Comparison of ENCODE assay signal across 7 mouse cellular contexts in genomic region chr5:139907714-139908242, GRCm38 (mm10). TPM values are rescaled to one million over a fixed set of nuclear protein-coding genes. Genes with fewer than 3 reads are reported as not detected.
A peak's percentile ranks its signal among the peaks of the same experiment; 100 is the strongest.
DNase-seq lines count a peak whose midpoint lies in the region; ATAC-seq and TF ChIP-seq lines count a peak whose summit lies in the region.

Gene Elfn1, plus strand, starts transcription at chr5:139907943.

- 2% methylated on average over 33 of the region's 33 CpGs for WGBS in thymus, adult 2 months
- WGBS in embryonic facial prominence, embryonic 14.5 days, result 0% methylated on average over 29 of the region's 33 CpGs
- under 1% methylated on average over 33 of the region's 33 CpGs for WGBS in intestine, embryonic 16.5 days
- WGBS in liver, postnatal 0 days (ENCODE audit: insufficient replicate concordance), result 2% methylated on average over 33 of the region's 33 CpGs

- no peak for DNase-seq in thymus, adult 2 months
- DNase-seq in thymus, adult 18-20 months, result no peak
- no peak for DNase-seq in embryonic facial prominence, embryonic 14.5 days (ENCODE audit: low spot score)
- no peak for DNase-seq in liver, postnatal 0 days
- peak; percentile 64 for DNase-seq in retina, postnatal 1 day
- no peak for DNase-seq in gastrocnemius, postnatal 10 days

- H3K4me1 ChIP-seq in thymus, adult 2 months (replicated peaks; ENCODE audit: control insufficient read depth, insufficient read depth, low read length), result peaks cover 5% of the 10 kb centered on the region; the same call in 1 of the 2 replicates
- peaks cover 6% of the 10 kb centered on the region; the same call in 1 of the 2 replicates for H3K4me1 ChIP-seq in embryonic facial prominence, embryonic 14.5 days (ENCODE audit: control insufficient read depth, insufficient read depth, low read length)
- H3K4me1 ChIP-seq in intestine, embryonic 16.5 days (ENCODE audit: control insufficient read depth, insufficient read depth, low read length), result peaks cover 39% of the 10 kb centered on the region
- H3K4me1 ChIP-seq in liver, postnatal 0 days (ENCODE audit: insufficient read depth), result peaks cover 27% of the 10 kb centered on the region

- no peak for TF ChIP-seq POLR2A in thymus, adult 2 months (IDR thresholded peaks at IDR 0.05; ENCODE audit: control insufficient read depth, extremely low read depth, insufficient read depth, low read length, poor library complexity)

- no peak for ATAC-seq in embryonic facial prominence, embryonic 14.5 days (ENCODE audit: low read depth)
- peak; percentile 30; the same call in 1 of the 2 replicates for ATAC-seq in intestine, embryonic 16.5 days
- no peak for ATAC-seq in liver, postnatal 0 days

- H3K9ac ChIP-seq in embryonic facial prominence, embryonic 14.5 days (ENCODE audit: low read depth, low read length), result peak within 1 kb of the TSS; percentile 55
- peak within 1 kb of the TSS; percentile 65 for H3K9ac ChIP-seq in intestine, embryonic 16.5 days (ENCODE audit: low read depth, low read length)
- peak within 1 kb of the TSS; percentile 30; the same call in 1 of the 2 replicates for H3K9ac ChIP-seq in liver, postnatal 0 days (replicated peaks)

- no peaks in the 10 kb centered on the region for H3K36me3 ChIP-seq in thymus, adult 2 months (ENCODE audit: control insufficient read depth, insufficient read depth, low read length)
- no peaks in the 10 kb centered on the region for H3K36me3 ChIP-seq in embryonic facial prominence, embryonic 14.5 days (ENCODE audit: control insufficient read depth, insufficient read depth, low read length)
- H3K36me3 ChIP-seq in intestine, embryonic 16.5 days (ENCODE audit: control insufficient read depth, insufficient read depth, low read length), result no peaks in the 10 kb centered on the region
- H3K36me3 ChIP-seq in liver, postnatal 0 days (replicated peaks; ENCODE audit: insufficient read depth, low read length), result no peaks in the 10 kb centered on the region

- H3K9me3 ChIP-seq in embryonic facial prominence, embryonic 14.5 days (ENCODE audit: control insufficient read depth, low read length), result no peaks in the 10 kb centered on the region
- H3K9me3 ChIP-seq in intestine, embryonic 16.5 days (ENCODE audit: control insufficient read depth, low read length), result no peaks in the 10 kb centered on the region
- H3K9me3 ChIP-seq in liver, postnatal 0 days (ENCODE audit: low read length), result no peaks in the 10 kb centered on the region

- no peak within 1 kb of the TSS for H3K27ac ChIP-seq in thymus, adult 2 months (ENCODE audit: control insufficient read depth, insufficient read depth, low read length)
- H3K27ac ChIP-seq in embryonic facial prominence, embryonic 14.5 days (replicated peaks; ENCODE audit: low read depth, low read length), result no peak within 1 kb of the TSS
- H3K27ac ChIP-seq in intestine, embryonic 16.5 days (ENCODE audit: low read length), result no peak within 1 kb of the TSS
- H3K27ac ChIP-seq in liver, postnatal 0 days (ENCODE audit: low read depth), result no peak within 1 kb of the TSS

- peak within 1 kb of the TSS; percentile 94 for H3K4me2 ChIP-seq in embryonic facial prominence, embryonic 14.5 days (ENCODE audit: low read depth, low read length)
- peak within 1 kb of the TSS; percentile 97 for H3K4me2 ChIP-seq in intestine, embryonic 16.5 days (ENCODE audit: low read depth, low read length)
- H3K4me2 ChIP-seq in liver, postnatal 0 days (ENCODE audit: low read depth, low read length), result peak within 1 kb of the TSS; percentile 82

- peaks cover 46% of the 10 kb centered on the region for H3K27me3 ChIP-seq in thymus, adult 2 months (ENCODE audit: control insufficient read depth, insufficient read depth, low read length)
- peaks cover 71% of the 10 kb centered on the region for H3K27me3 ChIP-seq in embryonic facial prominence, embryonic 14.5 days (replicated peaks; ENCODE audit: control insufficient read depth, insufficient read depth, low read length)
- peaks cover 72% of the 10 kb centered on the region for H3K27me3 ChIP-seq in intestine, embryonic 16.5 days (replicated peaks; ENCODE audit: control insufficient read depth, insufficient read depth, low read length)
- H3K27me3 ChIP-seq in liver, postnatal 0 days (ENCODE audit: insufficient read depth, low read length), result peaks cover 78% of the 10 kb centered on the region

- no peak for TF ChIP-seq CTCF in thymus, adult 2 months (IDR thresholded peaks at IDR 0.05; ENCODE audit: borderline replicate concordance, control insufficient read depth, extremely low read depth, insufficient read depth, low read length, poor library complexity)
- no peak for TF ChIP-seq CTCF in liver, postnatal 0 days (IDR thresholded peaks at IDR 0.05; ENCODE audit: low read depth)

- TF ChIP-seq EP300 in liver, postnatal 0 days (IDR thresholded peaks at IDR 0.05; ENCODE audit: low read depth), result no peak

- H3K4me3 ChIP-seq in thymus, adult 2 months (ENCODE audit: control insufficient read depth, insufficient read depth, low read length), result peak within 1 kb of the TSS; percentile 34
- peak within 1 kb of the TSS; percentile 58 for H3K4me3 ChIP-seq in embryonic facial prominence, embryonic 14.5 days (ENCODE audit: low read depth, low read length)
- peak within 1 kb of the TSS; percentile 64 for H3K4me3 ChIP-seq in intestine, embryonic 16.5 days (ENCODE audit: low read length)
- peak within 1 kb of the TSS; percentile 55 for H3K4me3 ChIP-seq in liver, postnatal 0 days (ENCODE audit: low read depth, low read length)

RNA-seq across cellular contexts. Expression of gene Elfn1, which starts in this region (rescaled TPM):
- polyA plus RNA-seq in thymus, adult 2 months (2012; rRNA removed), result 0.77 and 0.96 TPM in 2 replicates
- polyA plus RNA-seq in embryonic facial prominence, embryonic 14.5 days (2014; fragmentation: Nextera tagmentation; extraction: Ambion mirVana), result 1.3 TPM in 2 replicates
- 0.16 and 0.17 TPM in 2 replicates for polyA plus RNA-seq in intestine, embryonic 16.5 days (2015; fragmentation: Nextera tagmentation; extraction: Ambion mirVana)
- not detected in 2 replicates for polyA plus RNA-seq in liver, postnatal 0 days (2015; fragmentation: Nextera tagmentation; extraction: Ambion mirVana)
- 1 to 10 TPM in 1 of 2 experiments, under 1 TPM in 1; 0.99 to 1.0 TPM for total RNA-seq in gastrocnemius, postnatal 10 days (2021)

Comparison
In these comparisons a context has a peak if more than half of its experiments do, and no peak if none do; other contexts are left out.
1. Peak in ATAC-seq, H3K4me3 ChIP-seq, H3K9ac ChIP-seq and H3K4me2 ChIP-seq in intestine, embryonic 16.5 days; RNA of the gene not detected or under 1 TPM.